Mouse (Mus musculus) thymus, postnatal 0 days (tissue): Measurements from ENCODE around the gene Rlbp1. TPM values are rescaled to one million over a fixed set of nuclear protein-coding genes. Genes with fewer than 3 reads are reported as not detected.

Experiments used
- DNase-seq: peaks from one replicate; pipeline ENCODE4 v3.0.0-alpha.2; 2015; ENCODE audit warnings: low spot score
- polyA plus RNA-seq: library from polyadenylated mRNA; unstranded; fragments of >200 nt; fragmentation: Nextera tagmentation; extraction: Ambion mirVana; gene quantifications from 2 replicates; pipeline ENCODE4 v1.2.1, GENCODE M21; 2015

The Rlbp1 gene
- polyA plus RNA-seq, 1 experiment from 2014 or later = 0.30 TPM

DNA sequence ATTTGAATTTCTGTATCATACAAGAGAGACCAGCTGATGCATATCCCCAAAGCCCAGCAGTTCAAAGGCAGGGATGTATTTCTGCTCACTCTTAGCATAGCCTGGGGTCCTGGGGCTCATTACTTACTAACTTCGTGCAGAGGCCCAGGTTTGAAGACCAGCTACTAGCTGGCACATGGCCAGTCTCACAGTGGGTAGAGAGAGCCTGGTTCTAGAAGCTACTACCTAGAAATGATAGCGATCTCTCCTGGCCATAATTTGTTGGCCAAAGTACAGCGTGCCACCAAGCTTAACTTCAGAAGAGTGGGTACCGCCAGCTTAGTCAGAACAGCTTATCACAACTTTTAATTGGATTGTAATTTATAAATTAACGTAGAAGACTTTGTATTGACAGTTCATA, 58.1 kb downstream of the Rlbp1 start:
- no peak for DNase-seq

Other genes with a start within 250 kb of the Rlbp1 start
- gene Mfge8, start 238.0 kb downstream of the Rlbp1 start, polyA plus RNA-seq = 93.0 and 104 TPM in 2 replicates
- 14.8 and 15.9 TPM in 2 replicates for gene Abhd2, start 113.8 kb downstream of the Rlbp1 start, polyA plus RNA-seq
- 9.7 and 9.8 TPM in 2 replicates for gene Fanci, start 4.9 kb upstream of the Rlbp1 start, polyA plus RNA-seq
- 38.5 and 40.4 TPM in 2 replicates for gene Polg, start 79.3 kb upstream of the Rlbp1 start, polyA plus RNA-seq
- gene Rhcg, start 230.6 kb upstream of the Rlbp1 start, polyA plus RNA-seq = 0.57 and 0.82 TPM in 2 replicates